Mouse (Mus musculus) embryonic facial prominence, embryonic 10.5 days (tissue): Measurements from ENCODE around the gene Dtd1. TPM values are rescaled to one million over a fixed set of nuclear protein-coding genes. Genes with fewer than 3 reads are reported as not detected.

Source experiments
- DNase-seq: peaks from one replicate; pipeline ENCODE4 v3.0.0-alpha.2; 2017; ENCODE audit warnings: low spot score
- H3K27ac ChIP-seq: fragments of 300-500 bp; sonication (generic); replicated peaks from 2 replicates; pipeline ENCODE4 v1.5.1; 2016; ENCODE audit warnings: mild to moderate bottlenecking
- H3K27me3 ChIP-seq: fragments of 300-500 bp; sonication (generic); replicated peaks from 2 replicates; pipeline ENCODE4 v1.6.1; 2016; ENCODE audit warnings: low read depth, mild to moderate bottlenecking; ENCODE audit not compliant: poor library complexity, severe bottlenecking
- H3K36me3 ChIP-seq: fragments of 300-500 bp; sonication (generic); replicated peaks from 2 replicates; pipeline ENCODE4 v1.6.1; 2016; ENCODE audit warnings: mild to moderate bottlenecking, moderate library complexity
- H3K4me1 ChIP-seq: fragments of 300-500 bp; sonication (generic); 2 replicates; pipeline ENCODE4 v1.6.1; 2016
- H3K4me3 ChIP-seq: fragments of 300-500 bp; sonication (generic); 2 replicates; pipeline ENCODE4 v1.5.1; 2016; ENCODE audit warnings: mild to moderate bottlenecking, moderate library complexity
- H3K9me3 ChIP-seq: fragments of 300-500 bp; sonication (generic); 2 replicates; pipeline ENCODE4 v1.6.1; 2016; ENCODE audit warnings: mild to moderate bottlenecking
- WGBS: fragments of 180-500 bp; shearing (Covaris S2); methylation state at CpG from one replicate; pipeline ENCODE4 v1.1.7; 2016; 5-methylcytosine and 5-hydroxymethylcytosine counted together
- polyA plus RNA-seq: library from polyadenylated mRNA; unstranded; fragments of >200 nt; fragmentation: Nextera tagmentation; extraction: Ambion mirVana; gene quantifications from 2 replicates; pipeline ENCODE4 v1.2.1, GENCODE M21; 2016

Dtd1 gene
- polyA plus RNA-seq, 1 experiment from 2014 or later = 43.1 TPM

DNA sequence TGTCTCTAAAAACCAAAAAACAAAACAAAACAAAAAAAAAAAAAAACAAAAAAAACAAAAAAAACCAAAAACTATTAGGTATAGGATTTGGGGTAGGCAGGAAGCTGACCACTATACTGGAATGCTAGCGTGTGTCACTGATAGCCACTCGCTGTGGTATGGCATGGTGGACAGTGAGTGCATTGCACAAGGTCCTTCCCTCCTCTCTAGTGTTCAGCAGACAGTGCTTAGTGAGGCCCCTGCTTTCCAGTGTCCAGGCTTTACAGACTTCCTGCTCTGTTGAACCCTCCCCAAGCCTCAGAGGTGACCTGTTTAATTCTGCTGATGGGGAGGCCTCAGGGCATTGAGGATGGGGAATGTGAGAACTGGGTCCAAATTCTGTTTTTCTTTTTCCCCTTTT, 95.2 kb downstream of the Dtd1 start:
- no peak for DNase-seq
- Histone ChIP-seq H3K27me3 (no peaks in the 10 kb centered on the region), H3K4me3 (no peak overlapping the region), H3K9me3 (no peaks in the 10 kb centered on the region), H3K4me1 (no peaks in the 10 kb centered on the region), H3K27ac (no peak overlapping the region), H3K36me3 (no peaks in the 10 kb centered on the region)
- 86% methylated on average over 2 of the region's 2 CpGs for WGBS

DNA sequence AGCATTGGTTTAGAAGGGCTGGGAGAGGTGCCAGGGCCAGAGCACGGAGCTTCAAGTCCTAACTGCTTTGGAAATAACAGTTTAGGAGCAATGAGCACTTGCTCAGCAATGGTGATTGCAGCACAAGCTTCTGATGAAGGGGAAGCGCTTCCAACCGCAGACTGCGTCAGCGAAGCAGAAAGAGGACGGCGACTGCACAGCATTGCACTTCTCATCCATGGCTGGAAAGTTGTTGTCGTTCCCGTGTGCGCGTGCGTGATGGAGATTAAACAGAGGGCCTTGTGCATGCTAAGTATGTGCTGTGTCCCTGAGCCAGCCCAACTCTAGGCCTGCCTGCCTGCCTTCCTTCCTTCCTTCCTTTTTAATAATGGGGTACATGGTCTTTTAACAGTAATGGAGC, 98.3 kb downstream of the Dtd1 start:
- no peak overlapping the region for H3K4me3 ChIP-seq
- WGBS = 95% methylated on average over 12 of the region's 12 CpGs
- no peak for DNase-seq
- H3K9me3 ChIP-seq = no peaks in the 10 kb centered on the region
- no peaks in the 10 kb centered on the region for H3K36me3 ChIP-seq
- H3K4me1 ChIP-seq = no peaks in the 10 kb centered on the region
- no peak overlapping the region for H3K27ac ChIP-seq
- H3K27me3 ChIP-seq = no peaks in the 10 kb centered on the region

DNA sequence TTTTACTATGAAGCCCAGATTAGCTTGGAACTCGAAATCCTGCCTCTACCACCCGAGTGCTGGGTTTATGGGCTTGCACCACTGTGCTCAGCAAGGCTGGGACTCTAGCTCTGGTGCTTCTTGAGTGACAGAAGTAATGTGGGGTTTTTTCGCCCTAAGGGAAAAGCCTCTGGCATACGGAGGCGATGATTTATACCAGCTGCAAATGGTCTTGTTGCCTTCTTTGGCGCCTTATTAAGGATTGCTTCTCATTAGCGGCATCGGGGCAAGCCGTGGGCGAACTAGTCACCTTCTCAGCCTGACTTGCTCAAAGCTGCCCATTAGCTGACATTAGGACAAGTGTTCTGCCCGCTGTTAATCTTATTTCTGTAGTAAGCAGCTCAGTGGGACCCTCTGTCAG, 100.9 kb downstream of the Dtd1 start:
- H3K4me3 ChIP-seq = no peak overlapping the region
- DNase-seq = no peak
- WGBS = 86% methylated on average over 11 of the region's 11 CpGs
- no peaks in the 10 kb centered on the region for H3K9me3 ChIP-seq
- no peak overlapping the region for H3K27ac ChIP-seq
- no peaks in the 10 kb centered on the region for H3K27me3 ChIP-seq
- no peaks in the 10 kb centered on the region for H3K4me1 ChIP-seq
- no peaks in the 10 kb centered on the region for H3K36me3 ChIP-seq

DNA sequence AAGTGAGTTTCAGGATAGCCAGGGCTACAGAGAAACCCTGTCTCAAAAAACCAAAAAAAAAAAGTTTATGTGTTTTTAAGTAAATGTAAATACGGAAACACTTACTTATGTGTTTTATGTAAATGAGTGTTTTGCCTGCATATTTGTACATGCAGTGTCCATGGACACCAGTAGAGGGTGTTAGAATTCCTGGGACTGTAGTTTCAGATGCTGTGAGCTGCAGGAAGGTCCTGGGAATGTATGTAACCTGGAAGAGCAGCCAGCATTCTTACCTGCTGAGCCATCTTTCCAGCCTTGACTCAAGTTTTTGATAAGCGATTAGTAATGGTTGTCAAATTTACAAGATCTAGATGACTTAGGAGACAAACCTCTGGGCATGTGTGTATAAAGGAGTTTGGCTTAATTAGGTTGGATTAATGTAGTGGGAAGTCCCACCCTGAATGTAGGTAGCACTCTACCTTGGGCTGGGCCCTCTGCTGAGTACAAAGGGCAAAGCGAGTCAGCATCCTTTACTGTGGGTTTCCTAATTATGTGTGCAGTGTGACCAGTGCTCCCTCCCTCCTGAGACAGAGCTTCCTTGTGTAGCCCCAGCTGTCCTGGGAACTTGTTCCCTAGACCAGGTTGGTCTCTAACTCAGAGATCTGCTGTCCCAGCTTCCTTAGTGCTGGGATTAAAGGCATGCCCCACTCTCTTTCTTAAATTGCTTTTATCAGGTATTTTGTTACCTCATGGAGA, 101.9 kb downstream of the Dtd1 start:
- DNase-seq = no peak
- Histone ChIP-seq H3K36me3 (no peaks in the 10 kb centered on the region), H3K27me3 (no peaks in the 10 kb centered on the region), H3K9me3 (no peaks in the 10 kb centered on the region), H3K4me1 (peaks cover 6% of the 10 kb centered on the region; the same call in 1 of the 2 replicates), H3K4me3 (no peak overlapping the region), H3K27ac (no peak overlapping the region)
- WGBS = 91% methylated on average over 3 of the region's 3 CpGs

DNA sequence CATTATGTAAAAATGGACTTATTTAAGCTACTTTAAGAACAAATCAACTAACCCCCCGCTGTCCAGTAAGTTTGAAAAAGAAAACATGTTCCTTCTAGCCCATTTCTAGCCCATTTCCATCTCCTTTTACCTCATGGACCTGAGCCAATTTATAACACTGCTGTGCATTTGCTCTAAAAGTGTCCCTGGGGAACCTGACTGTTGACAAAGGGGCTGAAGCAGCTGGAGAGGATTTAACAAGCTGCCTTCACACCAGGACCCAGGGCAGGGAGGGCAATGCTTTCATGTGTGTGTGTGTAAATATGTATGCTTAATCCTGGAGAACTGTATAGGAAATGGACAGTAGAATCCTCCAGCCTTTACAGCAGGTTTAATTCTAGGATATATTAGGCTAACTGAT, 109.6 kb downstream of the Dtd1 start:
- no peak overlapping the region for H3K27ac ChIP-seq
- 63% methylated on average over 1 of the region's 1 CpGs for WGBS
- peak; percentile 30 for DNase-seq

DNA sequence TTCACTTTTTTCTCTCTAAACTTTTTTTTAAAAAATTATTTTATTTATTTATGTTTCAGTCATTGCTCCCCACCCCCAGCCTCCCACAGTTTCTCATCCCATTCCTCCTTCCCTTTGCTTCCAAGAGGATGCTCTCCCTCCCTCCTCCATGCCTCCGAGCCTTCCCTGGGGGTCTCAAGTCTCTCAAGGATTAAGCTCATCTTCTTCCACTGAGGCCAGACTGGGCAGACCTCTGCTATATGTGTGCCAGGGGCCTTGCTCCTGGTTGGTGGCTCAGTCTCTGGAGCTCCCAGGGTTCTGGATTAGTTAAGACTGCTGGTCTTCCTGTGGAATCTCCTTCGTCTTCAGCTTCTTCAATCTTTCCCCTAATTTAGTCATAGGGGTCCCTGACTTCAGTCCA, 110.0 kb downstream of the Dtd1 start:
- WGBS = 74% methylated on average over 2 of the region's 2 CpGs
- no peaks in the 10 kb centered on the region for H3K36me3 ChIP-seq
- H3K27me3 ChIP-seq = no peaks in the 10 kb centered on the region
- no peak overlapping the region for H3K27ac ChIP-seq
- DNase-seq = no peak
- H3K4me1 ChIP-seq = peaks cover 23% of the 10 kb centered on the region
- H3K4me3 ChIP-seq = no peak overlapping the region
- H3K9me3 ChIP-seq = no peaks in the 10 kb centered on the region

More for the DNA sequence above, 109.6 kb downstream of the Dtd1 start:
- Histone ChIP-seq H3K9me3 (no peaks in the 10 kb centered on the region), H3K4me1 (peaks cover 23% of the 10 kb centered on the region), H3K36me3 (no peaks in the 10 kb centered on the region), H3K4me3 (no peak overlapping the region), H3K27me3 (no peaks in the 10 kb centered on the region)

DNA sequence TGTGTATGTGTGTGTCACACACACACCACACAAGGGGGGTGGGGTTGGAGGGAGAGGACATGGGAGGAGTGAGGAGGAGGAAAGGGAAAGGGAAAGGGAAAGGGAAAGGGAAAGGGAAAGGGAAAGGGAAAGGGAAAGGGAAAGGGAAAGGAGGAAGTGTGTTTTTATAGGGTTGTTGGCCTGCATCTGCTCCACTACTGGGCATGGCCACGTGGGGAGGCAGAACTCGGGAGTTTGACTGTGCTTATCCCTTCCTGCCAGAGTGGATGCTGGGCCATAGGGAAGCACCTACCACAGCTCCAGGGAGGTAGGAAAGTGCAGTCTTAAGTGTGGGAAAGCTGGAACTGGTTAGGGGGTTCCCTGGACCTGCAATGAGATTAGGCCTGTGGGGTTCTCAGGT, 114.9 kb downstream of the Dtd1 start:
- Histone ChIP-seq H3K4me1 (peaks cover 8% of the 10 kb centered on the region), H3K27me3 (no peaks in the 10 kb centered on the region), H3K9me3 (no peaks in the 10 kb centered on the region), H3K36me3 (no peaks in the 10 kb centered on the region), H3K27ac (no peak overlapping the region), H3K4me3 (no peak overlapping the region)
- 78% methylated on average over 2 of the region's 2 CpGs for WGBS
- DNase-seq = no peak

DNA sequence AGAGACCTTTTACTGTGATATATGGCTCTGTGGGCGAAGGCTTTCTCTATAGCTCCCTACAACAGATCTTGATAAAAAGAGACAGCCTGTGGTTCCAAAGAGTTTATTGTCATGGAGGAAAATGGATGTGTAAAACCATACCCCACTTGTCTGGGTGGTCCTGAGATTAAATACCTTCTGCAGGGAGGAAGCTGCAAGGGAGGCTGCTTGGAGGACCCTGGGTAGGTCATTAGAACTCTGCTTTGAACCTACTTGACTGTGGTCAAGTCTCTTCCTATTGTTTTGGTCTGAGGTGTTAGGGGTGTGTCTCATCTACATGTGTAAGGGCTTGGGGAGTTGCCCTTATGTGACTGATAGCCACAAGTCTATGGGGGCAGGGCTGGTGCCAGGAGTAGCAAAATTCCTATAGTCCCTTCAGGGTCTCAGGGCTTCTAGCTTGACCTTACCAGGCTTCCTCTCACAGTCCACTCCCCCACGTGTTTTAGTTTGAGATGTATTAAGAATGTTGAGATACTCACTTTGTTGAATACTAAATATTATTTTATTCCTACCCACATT, 115.6 kb downstream of the Dtd1 start:
- 67% methylated on average over 2 of the region's 2 CpGs for WGBS
- no peak for DNase-seq
- H3K9me3 ChIP-seq = no peaks in the 10 kb centered on the region
- H3K36me3 ChIP-seq = no peaks in the 10 kb centered on the region
- no peak overlapping the region for H3K4me3 ChIP-seq
- no peak overlapping the region for H3K27ac ChIP-seq
- H3K4me1 ChIP-seq = peaks cover 6% of the 10 kb centered on the region
- no peaks in the 10 kb centered on the region for H3K27me3 ChIP-seq

DNA sequence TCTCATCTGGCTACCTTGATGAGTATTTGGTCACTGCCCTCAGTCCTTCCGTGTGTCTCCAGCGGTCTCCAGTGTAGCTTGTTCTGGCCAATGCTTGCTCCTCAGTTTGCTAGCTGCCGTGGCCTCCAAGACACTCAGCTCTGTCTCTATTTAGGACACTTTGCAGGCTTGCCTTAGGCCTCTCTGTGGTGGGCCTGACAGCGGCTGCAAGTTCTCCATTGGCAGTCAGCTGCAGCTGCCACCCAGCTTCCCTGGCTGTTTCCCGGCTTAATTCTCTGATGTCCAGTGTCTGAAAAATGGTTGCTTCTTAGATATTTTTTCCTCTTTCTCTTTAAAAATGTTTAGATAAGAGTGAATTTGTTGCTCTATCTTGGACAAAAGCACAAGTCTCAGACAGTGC, 116.6 kb downstream of the Dtd1 start:
- H3K4me3 ChIP-seq = no peak overlapping the region
- H3K27ac ChIP-seq = no peak overlapping the region
- H3K4me1 ChIP-seq = peaks cover 9% of the 10 kb centered on the region
- 89% methylated on average over 5 of the region's 5 CpGs for WGBS
- H3K36me3 ChIP-seq = no peaks in the 10 kb centered on the region
- no peaks in the 10 kb centered on the region for H3K9me3 ChIP-seq
- no peaks in the 10 kb centered on the region for H3K27me3 ChIP-seq
- no peak for DNase-seq

DNA sequence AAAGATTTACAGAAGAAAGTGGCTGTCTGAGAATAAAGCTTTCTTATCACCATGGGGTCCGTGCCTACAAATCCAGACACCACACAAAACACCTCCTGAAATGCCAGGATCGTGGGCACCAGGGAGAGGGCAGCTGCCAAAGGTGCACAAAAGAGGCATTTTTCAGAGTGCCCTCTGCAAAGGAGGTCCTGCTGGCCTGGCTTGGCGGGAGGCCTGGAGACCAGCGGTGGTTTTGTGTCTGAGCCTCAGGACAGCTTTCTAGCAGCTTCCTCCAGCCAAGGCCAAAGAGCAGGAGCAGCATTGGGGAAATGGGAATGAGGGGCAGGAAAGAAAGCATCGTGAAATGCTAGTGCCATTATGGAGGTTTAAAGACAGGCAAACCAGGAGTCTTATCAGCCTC, 118.6 kb downstream of the Dtd1 start:
- H3K27me3 ChIP-seq = no peaks in the 10 kb centered on the region
- WGBS = 58% methylated on average over 5 of the region's 5 CpGs
- no peak overlapping the region for H3K4me3 ChIP-seq
- no peak overlapping the region for H3K27ac ChIP-seq
- H3K36me3 ChIP-seq = no peaks in the 10 kb centered on the region
- H3K4me1 ChIP-seq = peaks cover 9% of the 10 kb centered on the region
- no peak for DNase-seq
- no peaks in the 10 kb centered on the region for H3K9me3 ChIP-seq

DNA sequence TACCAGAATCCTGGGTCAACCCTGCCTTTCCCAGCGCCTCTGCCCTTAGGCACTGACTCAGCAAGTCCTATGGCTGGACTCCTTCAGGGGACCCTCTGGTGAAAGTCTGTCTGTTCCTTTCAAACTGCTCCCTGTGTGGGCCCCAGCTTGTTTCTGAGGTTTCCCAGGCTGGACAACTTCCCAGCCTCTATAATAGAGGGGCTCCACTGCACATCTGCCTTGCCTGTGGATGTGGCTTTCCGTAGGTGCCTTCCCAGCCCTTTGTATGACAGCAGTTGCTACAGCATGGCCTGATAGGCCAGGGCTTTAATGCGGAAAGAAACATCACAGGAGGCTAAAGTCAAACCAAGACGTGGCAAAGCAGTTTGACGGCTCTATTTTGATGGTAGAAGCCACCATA, 119.6 kb downstream of the Dtd1 start:
- Histone ChIP-seq H3K36me3 (no peaks in the 10 kb centered on the region), H3K27ac (peak overlapping the region; percentile 40; the same call in 1 of the 2 replicates), H3K9me3 (no peaks in the 10 kb centered on the region), H3K4me1 (peaks cover 9% of the 10 kb centered on the region), H3K4me3 (no peak overlapping the region), H3K27me3 (no peaks in the 10 kb centered on the region)
- DNase-seq = no peak
- 79% methylated on average over 5 of the region's 5 CpGs for WGBS

DNA sequence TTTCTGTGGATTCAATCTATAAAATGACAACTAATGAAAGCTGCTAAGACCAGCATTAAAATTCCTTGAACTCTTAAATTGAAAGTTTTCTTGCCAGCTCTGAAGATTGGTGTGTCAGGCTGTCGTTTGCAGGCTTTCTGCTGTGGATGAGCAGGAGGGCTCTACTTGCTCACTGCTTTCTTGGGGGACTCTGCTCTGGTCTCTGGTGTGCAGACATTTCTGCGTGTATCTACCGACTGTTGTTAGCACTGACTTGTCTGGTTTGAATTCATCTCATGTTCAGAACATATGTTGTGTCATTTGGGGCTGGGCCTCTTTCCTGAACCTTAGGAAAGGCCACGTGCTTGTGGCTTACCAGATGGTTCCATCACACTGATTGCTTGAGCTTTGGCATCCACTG, 120.0 kb downstream of the Dtd1 start:
- peaks cover 9% of the 10 kb centered on the region for H3K4me1 ChIP-seq
- no peaks in the 10 kb centered on the region for H3K9me3 ChIP-seq
- WGBS = 86% methylated on average over 4 of the region's 4 CpGs
- no peaks in the 10 kb centered on the region for H3K27me3 ChIP-seq
- H3K27ac ChIP-seq = no peak overlapping the region
- no peak overlapping the region for H3K4me3 ChIP-seq
- no peaks in the 10 kb centered on the region for H3K36me3 ChIP-seq
- no peak for DNase-seq

DNA sequence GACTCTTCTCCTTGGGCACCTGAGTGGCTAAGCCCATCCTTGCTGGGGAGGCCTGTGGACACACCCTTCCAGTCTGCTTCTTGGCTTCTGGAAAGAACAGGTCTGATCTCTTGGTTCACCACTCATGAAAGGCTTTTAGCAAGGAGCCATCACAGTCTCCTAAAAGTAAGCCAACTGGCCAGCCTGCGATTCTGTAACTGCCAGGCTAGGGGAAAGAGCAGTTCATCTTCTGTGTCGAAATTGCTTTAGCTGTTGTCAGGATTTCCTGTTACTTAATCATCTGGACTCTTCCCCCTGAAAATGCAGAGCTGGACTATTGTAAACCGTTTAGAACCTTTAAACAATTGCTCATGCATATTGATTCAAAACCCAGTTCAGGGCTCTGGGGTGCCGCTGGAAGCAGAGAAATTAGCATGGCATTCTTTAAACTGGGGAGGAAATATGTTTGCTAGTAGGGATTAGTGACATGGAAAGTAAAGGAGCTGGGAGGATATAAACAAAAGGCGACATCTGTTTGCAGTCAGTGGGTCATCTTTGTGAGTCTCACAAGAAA, 120.8 kb downstream of the Dtd1 start:
- peaks cover 9% of the 10 kb centered on the region for H3K4me1 ChIP-seq
- H3K27me3 ChIP-seq = no peaks in the 10 kb centered on the region
- no peak overlapping the region for H3K27ac ChIP-seq
- H3K36me3 ChIP-seq = no peaks in the 10 kb centered on the region
- H3K4me3 ChIP-seq = no peak overlapping the region
- no peaks in the 10 kb centered on the region for H3K9me3 ChIP-seq
- no peak for DNase-seq
- WGBS = 61% methylated on average over 5 of the region's 5 CpGs
